Mouse (Mus musculus) spleen, adult 2 months (tissue): ENCODE measurements around the gene Hpse.

Experiments
- CTCF ChIP-seq: fragments of 200-500 bp; IDR thresholded peaks from 2 replicates; pipeline ENCODE4 v1.5.1; 2011; ENCODE audit warnings: mild to moderate bottlenecking, inconsistent platforms; ENCODE audit not compliant: insufficient read depth, insufficient read length, insufficient replicate concordance; ENCODE audit errors: extremely low read depth
- POLR2A ChIP-seq: fragments of 200-500 bp; IDR thresholded peaks from 2 replicates; pipeline ENCODE4 v1.6.1; 2011; ENCODE audit warnings: low read depth, low read length, inconsistent platforms

GRCm38 (mm10) chr5:100750617-100751255 is 31.2 kb upstream of the Hpse start:
- TF ChIP-seq CTCF, result no peak
- TF ChIP-seq POLR2A, result no peak
